Mouse (Mus musculus) forebrain, embryonic 12.5 days (tissue): ENCODE measurements around the gene Sp140. TPM values are rescaled to one million over a fixed set of nuclear protein-coding genes. Genes with fewer than 3 reads are reported as not detected.
"Not testable (repeated sequence)": the region's sequence is repeated elsewhere in the genome, so short reads cannot be mapped to it uniquely, and the experiment has no call there.

Source experiments
- ATAC-seq: fragments of 200-750 bp; cut with Nextera tagmentation; 2 replicates; pipeline ENCODE4 v1.8.0; 2017; ENCODE audit warnings: moderate TSS enrichment; ENCODE audit not compliant: low FRiP score
- H3K27ac ChIP-seq: fragments of 300-500 bp; sonication (generic); 2 replicates; pipeline ENCODE4 v1.5.1; 2016; ENCODE audit warnings: mild to moderate bottlenecking
- H3K27me3 ChIP-seq: fragments of 300-500 bp; sonication (generic); 2 replicates; pipeline ENCODE4 v1.6.1; 2016; ENCODE audit warnings: mild to moderate bottlenecking
- H3K36me3 ChIP-seq: fragments of 300-500 bp; sonication (generic); replicated peaks from 2 replicates; pipeline ENCODE4 v1.6.1; 2016; ENCODE audit warnings: mild to moderate bottlenecking
- H3K4me1 ChIP-seq: fragments of 300-500 bp; sonication (generic); 2 replicates; pipeline ENCODE4 v1.6.1; 2016
- H3K4me2 ChIP-seq: fragments of 300-500 bp; sonication (generic); 2 replicates; pipeline ENCODE4 v1.6.1; 2016; ENCODE audit warnings: mild to moderate bottlenecking, moderate library complexity
- H3K4me3 ChIP-seq: fragments of 300-500 bp; sonication (generic); replicated peaks from 2 replicates; pipeline ENCODE4 v1.5.1; 2016; ENCODE audit warnings: mild to moderate bottlenecking
- H3K9ac ChIP-seq: fragments of 300-500 bp; sonication (generic); 2 replicates; pipeline ENCODE4 v1.6.1; 2016; ENCODE audit warnings: mild to moderate bottlenecking
- H3K9me3 ChIP-seq: fragments of 300-500 bp; sonication (generic); 2 replicates; pipeline ENCODE4 v1.6.1; 2016
- WGBS: fragments of 180-500 bp; shearing (Covaris S2); methylation state at CpG from one replicate; pipeline ENCODE4 v1.1.7; 2016; 5-methylcytosine and 5-hydroxymethylcytosine counted together
- polyA plus RNA-seq: library from polyadenylated mRNA; unstranded; fragments of >200 nt; fragmentation: Nextera tagmentation; extraction: Ambion mirVana; gene quantifications from 2 replicates; pipeline ENCODE4 v1.2.1, GENCODE M21; 2016

Gene Sp140
- polyA plus RNA-seq, 1 experiment from 2014 or later = 0.31 TPM

GRCm38 (mm10) chr1:85600794-85601193 lies 616 bp downstream of the Sp140 start:
- H3K9me3 ChIP-seq, H3K4me2 ChIP-seq, H3K4me1 ChIP-seq, H3K9ac ChIP-seq, H3K4me3 ChIP-seq, H3K36me3 ChIP-seq, H3K27ac ChIP-seq, H3K27me3 ChIP-seq, ATAC-seq: not testable (repeated sequence)
- WGBS = 67% methylated on average over 4 of the region's 4 CpGs

GRCm38 (mm10) chr1:85604341-85604740 lies 4.2 kb downstream of the Sp140 start:
- not testable (repeated sequence) for H3K4me2 ChIP-seq, H3K36me3 ChIP-seq, H3K9ac ChIP-seq, H3K9me3 ChIP-seq, ATAC-seq, H3K4me1 ChIP-seq, H3K27me3 ChIP-seq, H3K27ac ChIP-seq, H3K4me3 ChIP-seq
- 100% methylated on average over 1 of the region's 1 CpGs for WGBS

DNA sequence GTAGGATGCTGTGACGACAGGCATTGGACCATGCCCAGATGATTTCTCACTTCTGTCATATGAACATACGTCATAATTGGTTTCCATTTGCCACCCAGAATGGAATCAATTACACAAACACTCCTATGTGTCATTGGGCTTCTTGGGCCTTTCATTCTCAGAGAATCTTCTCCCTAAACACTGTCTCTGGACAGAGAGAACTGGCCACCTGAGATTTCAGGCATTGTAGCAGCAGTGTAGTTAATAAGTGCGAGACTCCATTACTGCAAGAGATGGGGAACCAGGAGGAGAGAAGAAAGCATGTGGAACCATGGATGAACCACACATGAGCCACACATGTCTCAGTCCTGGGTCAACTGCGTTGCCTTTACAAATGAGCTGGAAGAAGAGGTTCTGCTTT lies 8.2 kb downstream of the Sp140 start:
- not testable (repeated sequence) for H3K4me2 ChIP-seq, H3K27ac ChIP-seq, H3K4me3 ChIP-seq, H3K27me3 ChIP-seq, ATAC-seq, H3K4me1 ChIP-seq, H3K36me3 ChIP-seq, H3K9ac ChIP-seq, H3K9me3 ChIP-seq
- 86% methylated on average over 3 of the region's 4 CpGs for WGBS

DNA sequence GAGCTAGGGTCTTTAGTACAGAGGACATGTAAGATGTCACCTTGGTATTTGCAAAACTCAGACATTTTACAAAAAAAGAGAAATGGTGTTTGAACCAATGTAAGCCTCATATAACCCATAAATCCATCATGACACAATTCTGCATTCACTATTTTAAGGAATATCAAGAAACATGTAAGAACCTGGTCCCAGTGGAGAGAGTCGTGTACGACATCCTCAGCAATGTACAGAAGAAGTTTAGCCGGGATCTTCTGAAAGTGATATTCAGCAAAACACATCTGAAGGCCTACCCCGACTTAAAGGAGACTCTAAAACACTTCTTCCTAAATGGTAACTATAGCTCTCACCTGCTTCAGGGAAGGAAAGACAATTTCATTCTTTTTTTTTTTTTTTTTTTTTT lies 10.4 kb downstream of the Sp140 start:
- H3K9ac ChIP-seq, H3K4me1 ChIP-seq, ATAC-seq, H3K27ac ChIP-seq, H3K9me3 ChIP-seq, H3K4me3 ChIP-seq, H3K36me3 ChIP-seq, H3K27me3 ChIP-seq, H3K4me2 ChIP-seq: not testable (repeated sequence)
- WGBS = no CpG with 5 or more reads among the region's 4 CpGs

- not testable (repeated sequence) for H3K4me3 ChIP-seq, ATAC-seq, H3K4me2 ChIP-seq, H3K27ac ChIP-seq, H3K9me3 ChIP-seq, H3K36me3 ChIP-seq, H3K9ac ChIP-seq, H3K4me1 ChIP-seq, H3K27me3 ChIP-seq
- 96% methylated on average over 3 of the region's 3 CpGs for WGBS
Observed at GRCm38 (mm10) chr1:85615096-85615495, 14.9 kb downstream of the Sp140 start.

DNA sequence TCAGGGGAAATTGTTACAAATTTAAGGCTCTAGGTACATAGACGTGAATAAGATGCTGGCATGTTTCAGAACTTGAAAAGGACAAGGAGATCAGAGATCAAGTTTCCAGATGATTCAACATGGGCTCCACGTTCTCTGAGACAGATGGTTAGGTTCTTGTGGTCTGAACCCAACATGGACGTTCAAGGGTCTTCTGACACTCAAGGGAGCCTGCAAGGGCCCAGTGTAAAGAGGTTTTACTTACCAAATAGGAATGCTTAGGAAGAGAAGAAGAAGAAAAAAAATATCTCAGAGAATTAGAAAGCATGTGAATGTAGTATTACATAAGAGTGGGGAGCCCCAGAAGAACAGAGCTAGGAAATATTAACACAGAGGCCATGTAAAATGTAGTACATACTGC lies 15.6 kb downstream of the Sp140 start:
- not testable (repeated sequence) for H3K4me2 ChIP-seq, H3K27ac ChIP-seq, H3K4me1 ChIP-seq, H3K9me3 ChIP-seq, ATAC-seq, H3K27me3 ChIP-seq, H3K9ac ChIP-seq, H3K36me3 ChIP-seq, H3K4me3 ChIP-seq
- WGBS = 63% methylated on average over 3 of the region's 3 CpGs

DNA sequence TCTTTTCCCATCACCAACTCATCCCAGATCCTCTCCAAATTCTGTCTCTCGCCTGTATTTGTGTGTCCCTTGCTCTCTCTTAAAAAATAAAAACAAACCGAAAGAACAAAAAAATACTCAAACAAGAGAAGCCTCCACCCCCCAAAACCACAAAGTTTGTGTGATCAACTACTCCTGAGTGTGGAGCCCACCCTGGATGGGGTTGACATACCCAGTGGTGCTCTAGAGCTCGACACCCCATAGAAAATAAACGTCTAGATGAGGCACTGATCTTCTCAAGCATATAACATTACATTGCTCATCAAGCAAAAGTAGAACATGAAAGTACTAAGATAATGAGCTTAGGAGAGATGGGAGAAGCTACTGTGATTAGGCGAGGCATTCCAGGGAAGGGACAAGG lies 17.0 kb downstream of the Sp140 start:
- not testable (repeated sequence) for H3K36me3 ChIP-seq, H3K9ac ChIP-seq, H3K4me3 ChIP-seq, H3K27me3 ChIP-seq, H3K9me3 ChIP-seq, H3K4me1 ChIP-seq, ATAC-seq, H3K27ac ChIP-seq, H3K4me2 ChIP-seq
- WGBS = 65% methylated on average over 4 of the region's 5 CpGs

DNA sequence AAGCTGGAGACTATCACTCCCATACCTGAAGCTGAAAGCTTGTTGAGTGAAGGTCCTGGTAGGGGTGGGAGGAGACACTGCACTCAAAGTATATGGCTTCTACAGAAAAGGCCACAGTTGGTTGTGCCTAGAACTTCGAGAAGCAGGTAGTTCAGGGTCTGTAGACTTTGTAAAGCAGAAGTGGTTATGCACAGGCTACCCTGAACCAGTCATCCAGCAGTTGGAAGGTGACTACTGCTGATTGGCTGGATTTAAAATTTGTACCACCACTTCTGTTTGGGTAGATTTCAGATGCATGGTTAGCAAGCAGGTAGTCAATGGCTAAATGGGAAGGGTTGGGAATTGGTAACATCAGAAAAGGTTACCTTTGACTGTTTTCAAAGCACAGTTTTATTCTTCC lies 18.5 kb downstream of the Sp140 start:
- not testable (repeated sequence) for H3K4me2 ChIP-seq, H3K36me3 ChIP-seq, H3K27ac ChIP-seq, H3K4me3 ChIP-seq, H3K9ac ChIP-seq, H3K9me3 ChIP-seq, H3K4me1 ChIP-seq, H3K27me3 ChIP-seq, ATAC-seq
- 55% methylated on average over 1 of the region's 1 CpGs for WGBS

- H3K4me1 ChIP-seq, H3K27me3 ChIP-seq, H3K4me2 ChIP-seq, H3K36me3 ChIP-seq, ATAC-seq, H3K9me3 ChIP-seq, H3K27ac ChIP-seq, H3K9ac ChIP-seq, H3K4me3 ChIP-seq: not testable (repeated sequence)
- WGBS = 67% methylated on average over 3 of the region's 3 CpGs
Observed at GRCm38 (mm10) chr1:85636936-85637335, 36.8 kb downstream of the Sp140 start.

DNA sequence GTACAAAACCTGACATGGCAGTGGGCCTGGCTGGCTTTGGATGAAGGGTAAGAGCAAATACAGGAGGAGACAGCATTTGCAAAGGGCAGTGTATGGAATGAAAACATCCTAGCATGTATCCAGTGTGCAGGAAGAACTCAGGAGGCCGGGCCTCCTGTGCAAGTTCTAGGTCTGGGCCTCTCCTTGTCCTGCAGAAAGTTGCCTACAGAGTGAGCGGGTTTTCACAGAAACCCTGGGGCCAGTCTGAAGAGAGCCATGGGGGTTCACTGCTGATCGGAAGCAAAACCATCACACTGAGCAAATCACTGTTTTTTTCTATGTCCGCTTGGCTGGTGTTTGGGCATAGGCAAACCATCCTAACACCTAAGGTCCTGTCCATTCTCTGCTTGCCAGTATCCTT lies 38.0 kb downstream of the Sp140 start:
- not testable (repeated sequence) for H3K27me3 ChIP-seq, H3K9me3 ChIP-seq, H3K36me3 ChIP-seq, H3K4me3 ChIP-seq, ATAC-seq, H3K4me1 ChIP-seq, H3K4me2 ChIP-seq, H3K27ac ChIP-seq, H3K9ac ChIP-seq
- WGBS = 83% methylated on average over 4 of the region's 4 CpGs

DNA sequence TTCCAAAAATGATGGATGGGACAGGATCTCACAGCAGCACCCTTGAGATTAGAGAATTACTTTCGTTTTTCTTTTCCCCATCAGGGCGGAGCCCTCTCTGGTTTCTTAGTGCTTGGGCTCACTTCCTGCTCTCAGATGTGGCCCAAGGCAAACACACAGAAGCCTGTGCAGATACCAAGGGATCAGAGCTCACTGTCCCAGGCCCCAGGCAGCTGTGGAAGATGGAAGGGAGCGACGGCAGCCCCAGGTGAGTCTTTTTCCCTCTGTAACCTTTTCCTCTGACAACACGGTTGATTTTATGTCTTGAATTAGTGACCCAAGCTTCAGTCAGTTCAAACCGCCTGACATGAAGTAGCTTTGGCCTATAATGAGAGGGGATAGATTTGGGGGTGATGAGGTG lies 49.7 kb downstream of the Sp140 start, which contains the start of gene Sp100:
Sp100 (plus strand) TSS at position 108 of the 400 bp plus-strand sequence.
- not testable (repeated sequence) for H3K27me3 ChIP-seq, H3K27ac ChIP-seq, ATAC-seq, H3K9ac ChIP-seq, H3K4me1 ChIP-seq, H3K9me3 ChIP-seq, H3K4me3 ChIP-seq, H3K4me2 ChIP-seq, H3K36me3 ChIP-seq
- 74% methylated on average over 6 of the region's 6 CpGs for WGBS

GRCm38 (mm10) chr1:85650524-85650923 lies 50.3 kb downstream of the Sp140 start:
- H3K36me3 ChIP-seq, H3K9me3 ChIP-seq, H3K4me2 ChIP-seq, H3K9ac ChIP-seq, H3K4me1 ChIP-seq, H3K27ac ChIP-seq, H3K27me3 ChIP-seq, ATAC-seq, H3K4me3 ChIP-seq: not testable (repeated sequence)
- WGBS = 67% methylated on average over 4 of the region's 5 CpGs

GRCm38 (mm10) chr1:85651770-85652275 lies 51.6 kb downstream of the Sp140 start:
- 84% methylated on average over 13 of the region's 13 CpGs for WGBS
- H3K27me3 ChIP-seq, H3K36me3 ChIP-seq, ATAC-seq, H3K4me2 ChIP-seq, H3K4me3 ChIP-seq, H3K4me1 ChIP-seq, H3K9ac ChIP-seq, H3K27ac ChIP-seq, H3K9me3 ChIP-seq: not testable (repeated sequence)

GRCm38 (mm10) chr1:85657211-85657610 lies 57.0 kb downstream of the Sp140 start:
- not testable (repeated sequence) for H3K4me1 ChIP-seq, H3K9me3 ChIP-seq, H3K9ac ChIP-seq, H3K36me3 ChIP-seq, H3K27ac ChIP-seq, H3K4me2 ChIP-seq, ATAC-seq, H3K27me3 ChIP-seq, H3K4me3 ChIP-seq
- 96% methylated on average over 2 of the region's 2 CpGs for WGBS
